Mouse (Mus musculus): ENCODE measurements around the gene Ncoa3. TPM values are rescaled to one million over a fixed set of nuclear protein-coding genes. Genes with fewer than 3 reads are reported as not detected.

The Ncoa3 gene
- polyA plus RNA-seq, 1 experiment from 2014 or later = 16.6 TPM

GRCm38 (mm10) chr2:166045549-166046501 is 53.4 kb downstream of the Ncoa3 start:
- Histone ChIP-seq H3K4me2 (replicated peaks) (no peak overlapping the region), H3K27me3 (no peaks in the 10 kb centered on the region), H3K9me3 (no peaks in the 10 kb centered on the region), H3K36me3 (peaks cover 20% of the 10 kb centered on the region), H3K9ac (no peak overlapping the region), H3K4me3 (no peak overlapping the region), H3K27ac (peak overlapping the region; percentile 47; the same call in 1 of the 2 replicates), H3K4me1 (peaks cover 40% of the 10 kb centered on the region)
- 60% methylated on average over 10 of the region's 10 CpGs for WGBS
- no peak for ATAC-seq (ENCODE audit: insufficient number of reproducible peaks, insufficient read depth, low FRiP score, low TSS enrichment)

GRCm38 (mm10) chr2:166047931-166048330 is 55.5 kb downstream of the Ncoa3 start:
- Histone ChIP-seq H3K4me1 (peaks cover 22% of the 10 kb centered on the region), H3K9ac (no peak overlapping the region), H3K4me3 (no peak overlapping the region), H3K36me3 (peaks cover 38% of the 10 kb centered on the region), H3K9me3 (no peaks in the 10 kb centered on the region), H3K4me2 (replicated peaks) (no peak overlapping the region), H3K27me3 (no peaks in the 10 kb centered on the region), H3K27ac (no peak overlapping the region)
- no peak for ATAC-seq (ENCODE audit: insufficient number of reproducible peaks, insufficient read depth, low FRiP score, low TSS enrichment)
- WGBS = 96% methylated on average over 4 of the region's 4 CpGs

- no peak overlapping the region for H3K4me2 ChIP-seq (replicated peaks)
- no peak overlapping the region for H3K27ac ChIP-seq
- H3K27me3 ChIP-seq = no peaks in the 10 kb centered on the region
- no peaks in the 10 kb centered on the region for H3K9me3 ChIP-seq
- peaks cover 42% of the 10 kb centered on the region for H3K36me3 ChIP-seq
- H3K4me1 ChIP-seq = peaks cover 16% of the 10 kb centered on the region
- H3K9ac ChIP-seq = no peak overlapping the region
- 77% methylated on average over 7 of the region's 7 CpGs for WGBS
- H3K4me3 ChIP-seq = no peak overlapping the region
- no peak for ATAC-seq (ENCODE audit: insufficient number of reproducible peaks, insufficient read depth, low FRiP score, low TSS enrichment)
These were observed 56.4 kb downstream of the Ncoa3 start for GRCm38 (mm10) chr2:166048852-166049251.

DNA sequence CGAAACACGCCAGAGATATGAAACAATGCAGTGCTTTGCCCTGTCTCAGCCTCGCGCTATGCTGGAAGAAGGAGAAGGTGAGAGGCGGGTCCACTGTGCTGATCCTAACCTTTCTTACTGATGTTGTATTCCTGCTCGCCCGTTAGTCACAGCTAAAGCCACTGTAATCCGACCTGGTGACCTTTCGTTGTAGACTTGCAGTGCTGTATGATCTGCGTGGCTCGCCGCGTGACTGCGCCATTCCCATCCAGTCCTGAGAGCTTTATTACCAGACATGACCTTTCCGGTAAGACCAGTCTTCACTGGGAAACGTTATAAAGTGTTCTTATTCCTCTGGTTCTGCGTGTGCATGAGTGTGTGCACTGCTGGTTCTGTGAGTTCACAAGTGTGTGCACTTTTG is 59.0 kb downstream of the Ncoa3 start:
- 82% methylated on average over 17 of the region's 17 CpGs for WGBS
- peaks cover 65% of the 10 kb centered on the region for H3K36me3 ChIP-seq

GRCm38 (mm10) chr2:166051966-166052365 is 59.5 kb downstream of the Ncoa3 start:
- Histone ChIP-seq H3K36me3 (peaks cover 65% of the 10 kb centered on the region), H3K4me3 (no peak overlapping the region), H3K27ac (no peak overlapping the region), H3K9ac (no peak overlapping the region), H3K4me2 (replicated peaks) (no peak overlapping the region), H3K4me1 (no peaks in the 10 kb centered on the region), H3K27me3 (no peaks in the 10 kb centered on the region), H3K9me3 (no peaks in the 10 kb centered on the region)
- WGBS = 93% methylated on average over 7 of the region's 7 CpGs
- ATAC-seq (ENCODE audit: insufficient number of reproducible peaks, insufficient read depth, low FRiP score, low TSS enrichment) = no peak

More for the DNA sequence above, 59.0 kb downstream of the Ncoa3 start:
- Histone ChIP-seq H3K4me2 (replicated peaks) (no peak overlapping the region), H3K4me1 (no peaks in the 10 kb centered on the region), H3K27ac (no peak overlapping the region), H3K9ac (no peak overlapping the region), H3K4me3 (no peak overlapping the region), H3K27me3 (no peaks in the 10 kb centered on the region), H3K9me3 (no peaks in the 10 kb centered on the region)
- ATAC-seq (ENCODE audit: insufficient number of reproducible peaks, insufficient read depth, low FRiP score, low TSS enrichment) = no peak

GRCm38 (mm10) chr2:166054002-166054539 is 61.6 kb downstream of the Ncoa3 start:
- Histone ChIP-seq H3K4me1 (no peaks in the 10 kb centered on the region), H3K9me3 (no peaks in the 10 kb centered on the region), H3K4me2 (replicated peaks) (no peak overlapping the region), H3K27ac (no peak overlapping the region), H3K4me3 (no peak overlapping the region), H3K9ac (no peak overlapping the region), H3K27me3 (no peaks in the 10 kb centered on the region), H3K36me3 (peaks cover 60% of the 10 kb centered on the region)
- 89% methylated on average over 14 of the region's 14 CpGs for WGBS
- no peak for ATAC-seq (ENCODE audit: insufficient number of reproducible peaks, insufficient read depth, low FRiP score, low TSS enrichment)

GRCm38 (mm10) chr2:166059684-166060423 is 67.4 kb downstream of the Ncoa3 start:
- Histone ChIP-seq H3K9me3 (no peaks in the 10 kb centered on the region), H3K4me2 (replicated peaks) (no peak overlapping the region), H3K4me1 (no peaks in the 10 kb centered on the region), H3K9ac (no peak overlapping the region), H3K27me3 (no peaks in the 10 kb centered on the region), H3K36me3 (peaks cover 59% of the 10 kb centered on the region), H3K4me3 (no peak overlapping the region), H3K27ac (no peak overlapping the region)
- no peak for ATAC-seq (ENCODE audit: insufficient number of reproducible peaks, insufficient read depth, low FRiP score, low TSS enrichment)
- 74% methylated on average over 7 of the region's 7 CpGs for WGBS

- WGBS = 60% methylated on average over 1 of the region's 1 CpGs
- Histone ChIP-seq H3K27me3 (no peaks in the 10 kb centered on the region), H3K36me3 (peaks cover 59% of the 10 kb centered on the region), H3K27ac (no peak overlapping the region), H3K4me1 (no peaks in the 10 kb centered on the region), H3K9me3 (no peaks in the 10 kb centered on the region), H3K4me3 (no peak overlapping the region), H3K9ac (no peak overlapping the region), H3K4me2 (replicated peaks) (no peak overlapping the region)
- no peak for ATAC-seq (ENCODE audit: insufficient number of reproducible peaks, insufficient read depth, low FRiP score, low TSS enrichment)
These were observed 69.6 kb downstream of the Ncoa3 start for GRCm38 (mm10) chr2:166062008-166062407.

GRCm38 (mm10) chr2:166062431-166062830 is 70.0 kb downstream of the Ncoa3 start:
- no peak for ATAC-seq (ENCODE audit: insufficient number of reproducible peaks, insufficient read depth, low FRiP score, low TSS enrichment)

GRCm38 (mm10) chr2:166066434-166066833 is 74.0 kb downstream of the Ncoa3 start:
- Histone ChIP-seq H3K4me3 (no peak overlapping the region), H3K9me3 (no peaks in the 10 kb centered on the region), H3K4me1 (no peaks in the 10 kb centered on the region), H3K9ac (no peak overlapping the region), H3K4me2 (replicated peaks) (no peak overlapping the region), H3K27me3 (no peaks in the 10 kb centered on the region), H3K36me3 (peaks cover 57% of the 10 kb centered on the region), H3K27ac (no peak overlapping the region)
- ATAC-seq (ENCODE audit: insufficient number of reproducible peaks, insufficient read depth, low FRiP score, low TSS enrichment) = no peak
- WGBS = 81% methylated on average over 4 of the region's 4 CpGs

More at GRCm38 (mm10) chr2:166062431-166062830, 70.0 kb downstream of the Ncoa3 start:
- H3K4me2 ChIP-seq (replicated peaks) = no peak overlapping the region
- peaks cover 57% of the 10 kb centered on the region for H3K36me3 ChIP-seq
- no peak overlapping the region; the same call in 1 of the 2 replicates for H3K27ac ChIP-seq
- no peak overlapping the region for H3K9ac ChIP-seq
- H3K4me3 ChIP-seq = no peak overlapping the region
- no peaks in the 10 kb centered on the region for H3K4me1 ChIP-seq
- WGBS = 82% methylated on average over 8 of the region's 8 CpGs
- H3K27me3 ChIP-seq = no peaks in the 10 kb centered on the region
- no peaks in the 10 kb centered on the region for H3K9me3 ChIP-seq

DNA sequence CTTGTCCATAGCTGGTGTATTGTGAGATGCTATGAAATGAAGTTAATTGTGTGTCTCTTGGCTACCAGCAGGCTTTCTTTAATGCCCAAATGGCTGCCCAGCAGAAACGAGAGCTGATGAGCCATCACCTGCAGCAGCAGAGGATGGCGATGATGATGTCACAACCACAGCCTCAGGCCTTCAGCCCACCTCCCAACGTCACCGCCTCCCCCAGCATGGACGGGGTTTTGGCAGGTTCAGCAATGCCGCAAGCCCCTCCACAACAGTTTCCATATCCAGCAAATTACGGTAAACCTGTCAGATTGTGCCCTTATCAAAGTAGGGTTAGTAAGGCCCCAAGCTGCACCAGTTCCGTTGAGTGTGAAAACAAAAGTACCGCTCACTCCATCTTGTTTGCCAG is 75.8 kb downstream of the Ncoa3 start:
- Histone ChIP-seq H3K4me2 (replicated peaks) (no peak overlapping the region), H3K9ac (no peak overlapping the region), H3K27me3 (no peaks in the 10 kb centered on the region), H3K9me3 (no peaks in the 10 kb centered on the region), H3K36me3 (peaks cover 62% of the 10 kb centered on the region), H3K27ac (no peak overlapping the region), H3K4me1 (no peaks in the 10 kb centered on the region), H3K4me3 (no peak overlapping the region)
- WGBS = 85% methylated on average over 9 of the region's 9 CpGs
- ATAC-seq (ENCODE audit: insufficient number of reproducible peaks, insufficient read depth, low FRiP score, low TSS enrichment) = no peak
